Mouse (Mus musculus) cerebellum, adult 18-20 months (tissue): Measurements from ENCODE around the gene Shc2.

Source experiments
- DNase-seq, 2 experiments: peaks; one replicate each; pipeline ENCODE4 v3.0.0; 2021

Gene Shc2

DNA sequence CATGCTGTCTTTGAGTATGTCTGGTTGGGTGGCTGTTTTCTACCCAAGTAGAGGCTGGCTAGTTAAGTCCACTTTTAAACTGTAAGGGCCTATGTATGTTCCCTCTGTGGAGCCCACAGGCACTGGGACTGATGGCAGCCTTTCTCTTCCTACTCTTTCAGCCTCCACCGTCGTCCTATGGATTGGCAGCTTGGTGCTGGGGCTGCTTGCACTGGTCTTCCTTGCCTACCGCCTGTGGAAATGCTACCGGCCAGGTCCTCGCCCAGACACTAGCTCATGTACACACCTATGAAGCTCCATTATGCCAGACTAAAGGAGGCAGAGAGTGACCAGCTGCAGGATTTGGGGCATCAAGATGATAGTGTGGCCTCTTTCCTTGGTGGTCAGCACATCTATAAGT, 30.4 kb upstream of the Shc2 start:
- peak in 1 of 2 experiments; percentile 33 for DNase-seq

DNA sequence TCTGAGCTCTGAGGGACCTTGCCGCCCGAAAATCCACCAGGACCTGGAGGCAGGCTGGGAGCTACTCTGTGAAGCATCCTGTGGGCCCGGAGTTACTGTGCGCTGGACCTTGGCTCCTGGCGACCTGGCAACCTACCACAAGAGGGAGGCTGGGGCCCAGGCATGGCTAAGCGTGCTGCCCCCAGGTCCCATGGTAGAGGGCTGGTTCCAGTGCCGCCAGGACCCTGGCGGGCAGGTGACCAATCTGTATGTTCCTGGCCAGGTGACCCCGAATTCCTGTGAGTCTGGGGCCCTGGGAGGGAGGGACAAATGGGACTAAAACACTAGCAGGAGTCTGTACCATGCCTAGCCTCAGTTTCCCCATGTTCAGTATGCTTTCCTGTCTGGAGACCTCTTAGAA, 28.8 kb upstream of the Shc2 start:
- no peak for DNase-seq

DNA sequence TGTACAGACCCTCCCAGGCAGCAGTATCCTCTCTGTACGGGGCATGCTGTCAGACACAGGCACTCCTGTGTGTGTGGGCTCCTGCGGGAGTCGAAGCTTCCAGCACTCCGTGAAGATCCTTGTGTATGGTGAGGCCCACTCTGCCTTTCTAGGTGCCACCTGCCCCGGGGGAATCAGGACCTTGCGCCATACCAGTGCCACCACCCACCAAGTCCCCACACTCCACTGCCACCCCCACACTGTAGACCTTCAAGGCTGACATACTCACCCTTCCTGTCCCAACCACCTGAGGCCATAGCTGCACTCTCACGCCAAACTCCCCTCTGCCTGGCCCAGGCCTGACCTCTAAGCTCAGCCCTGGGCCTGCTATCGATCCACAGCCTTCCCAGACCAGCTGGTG, 27.3 kb upstream of the Shc2 start:
- DNase-seq: no peak

DNA sequence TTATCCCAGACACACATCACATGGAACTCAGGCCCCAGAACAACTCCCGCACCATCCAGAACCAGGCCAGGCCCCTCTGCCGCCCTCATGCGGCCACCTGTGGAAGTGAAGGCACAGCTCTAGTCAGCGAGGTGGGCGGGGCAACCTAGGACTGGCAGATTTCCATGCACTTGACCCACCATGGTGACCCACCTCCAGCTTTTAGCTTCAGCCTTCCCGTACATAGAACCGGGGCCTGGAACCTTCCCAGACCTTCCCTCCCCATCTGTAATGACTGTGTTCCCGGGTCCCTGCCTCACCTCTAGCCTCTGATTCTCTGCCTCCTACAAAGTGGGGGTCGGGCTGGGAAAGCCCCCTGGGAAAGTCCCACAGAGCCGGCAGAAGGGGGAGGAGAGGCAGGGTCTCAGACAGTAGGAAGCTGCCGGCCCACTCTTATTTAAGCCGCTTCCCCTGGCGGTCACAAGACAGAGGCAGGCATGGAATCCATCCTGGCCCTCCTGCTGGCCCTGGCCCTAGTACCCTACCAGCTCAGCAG, 26.5 kb upstream of the Shc2 start, which contains the start of gene Madcam1:
Gene Madcam1, plus strand, starts transcription at position 429 of the 535 bp plus-strand sequence.
- peak; percentile 70 to 79 for DNase-seq

DNA sequence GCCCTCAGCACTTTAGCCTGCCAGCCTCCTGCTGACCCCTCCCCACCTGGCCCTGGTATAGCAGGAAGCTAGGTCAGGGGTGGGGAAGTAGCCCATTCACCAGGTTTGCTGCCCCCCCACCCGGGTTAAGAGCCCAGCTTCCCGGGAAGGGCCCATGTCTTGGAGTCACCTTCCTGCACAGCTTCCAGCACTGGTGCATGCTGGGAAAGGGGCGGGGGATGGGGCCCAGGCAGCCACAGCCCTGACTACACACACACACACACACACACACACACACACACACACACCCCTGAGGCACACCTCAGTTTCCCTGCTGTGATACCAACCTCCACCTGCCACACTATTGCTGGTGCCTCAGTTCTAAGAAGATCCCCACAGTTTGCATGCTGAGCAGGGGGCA, 24.1 kb upstream of the Shc2 start:
- no peak for DNase-seq

DNA sequence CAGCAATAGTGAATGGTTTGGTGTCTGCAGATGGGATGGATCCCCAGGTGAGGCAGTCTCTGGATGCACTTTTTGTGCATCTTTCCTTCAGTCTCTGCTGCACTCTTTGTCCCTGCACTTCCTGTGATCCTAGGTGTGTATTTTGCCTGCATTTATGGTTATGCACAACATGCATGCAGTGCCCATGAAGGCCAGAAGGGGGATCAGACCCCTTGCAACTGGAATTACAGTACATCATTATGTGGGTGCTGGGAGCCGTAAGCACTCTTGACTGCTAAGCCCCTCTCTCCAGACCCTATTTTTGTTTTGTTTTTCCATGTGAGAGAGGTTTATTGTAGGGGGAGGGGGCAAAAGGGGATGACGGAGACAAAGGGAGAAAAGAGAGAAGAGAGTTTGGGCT, 22.6 kb upstream of the Shc2 start:
- DNase-seq: no peak

DNA sequence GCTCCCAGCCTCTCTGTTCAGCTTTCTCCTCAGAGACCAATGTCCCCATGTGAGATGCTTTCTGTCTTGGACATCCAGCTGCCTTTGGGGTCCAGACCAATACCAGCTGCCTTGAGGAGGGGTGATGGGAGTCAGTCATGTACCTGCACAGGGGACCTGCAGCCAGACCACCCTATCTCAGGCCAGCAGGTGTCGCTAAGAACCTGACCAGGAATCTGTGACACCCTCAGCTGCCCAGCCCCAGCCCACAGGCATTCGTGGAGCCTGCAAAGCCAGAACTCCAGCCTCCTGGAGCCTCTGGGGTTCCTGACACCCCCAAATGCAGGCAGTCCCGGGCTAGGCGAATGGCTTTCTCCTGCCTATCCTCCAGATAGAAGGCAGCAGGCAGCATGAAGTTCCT, 21.1 kb upstream of the Shc2 start:
- no peak for DNase-seq

DNA sequence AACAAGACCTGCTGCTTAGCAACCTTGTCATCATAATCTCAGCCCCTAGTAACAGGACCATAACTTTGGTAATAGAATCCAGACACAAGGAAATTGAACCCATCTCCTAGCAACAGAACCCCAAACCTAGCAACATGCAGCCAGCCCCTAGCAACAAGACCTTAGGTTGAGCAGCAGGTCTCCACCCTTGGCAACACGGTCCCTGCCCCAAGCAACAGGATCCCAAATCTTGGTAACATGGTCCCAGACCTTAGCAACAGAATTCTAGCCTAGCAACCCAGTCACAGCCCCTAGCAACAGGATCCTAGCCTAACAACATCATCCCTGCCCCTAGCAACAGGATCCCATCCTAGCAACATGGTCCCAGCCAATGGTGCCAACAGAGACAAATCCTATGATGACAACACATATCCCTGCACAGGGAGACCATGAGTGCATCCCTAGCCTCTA, 17.3 kb upstream of the Shc2 start:
- no peak for DNase-seq

DNA sequence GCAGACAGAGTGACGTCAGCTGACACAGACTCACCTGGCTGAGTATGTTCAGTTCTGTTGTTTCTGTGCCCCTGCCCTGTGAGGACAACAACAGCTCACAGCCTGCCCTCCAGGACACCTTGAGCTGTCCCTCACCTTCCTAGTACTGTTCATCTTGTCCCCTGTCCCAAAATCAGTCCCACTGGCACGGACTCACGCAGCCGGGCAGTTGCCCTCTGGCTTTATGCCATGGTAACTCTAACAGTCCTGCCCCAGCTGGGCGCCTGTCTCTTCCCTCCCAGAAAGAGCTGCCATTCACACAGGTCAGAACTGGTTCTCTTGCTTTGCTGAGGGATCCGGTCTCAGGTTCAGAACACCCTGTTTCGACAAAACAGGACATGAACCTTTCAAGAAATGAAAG, 15.1 kb upstream of the Shc2 start:
- DNase-seq: no peak

DNA sequence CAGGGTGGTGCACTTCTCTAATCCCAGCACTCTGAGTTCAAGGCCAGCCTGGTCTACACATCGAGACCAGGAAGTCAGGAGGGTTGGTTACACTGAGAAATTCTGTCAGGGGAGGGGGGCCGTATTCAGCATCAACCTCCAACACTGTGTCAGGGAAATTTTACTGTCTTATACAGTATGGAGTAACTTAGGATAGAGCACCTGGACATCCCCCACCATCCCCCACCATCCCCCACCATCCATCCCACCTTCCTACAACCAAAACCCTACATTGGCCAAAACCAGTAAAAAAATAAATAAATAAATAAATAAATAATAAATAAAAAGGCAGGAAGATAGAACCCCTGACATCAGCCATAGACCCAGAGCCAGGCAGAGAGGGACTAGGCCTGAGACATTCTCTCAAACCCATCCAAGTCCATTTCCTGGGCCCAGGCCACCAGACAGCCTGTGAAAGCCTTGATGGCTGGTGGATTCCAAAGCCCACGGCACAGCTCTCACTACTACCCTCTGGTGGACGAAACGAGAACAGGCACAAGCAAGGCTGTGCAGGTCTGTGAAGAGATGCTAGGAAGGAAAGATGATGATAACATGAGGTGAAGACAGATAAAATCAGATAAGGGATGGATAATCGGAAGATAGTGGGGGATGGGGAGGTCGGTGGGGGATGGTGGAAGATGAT, 11.5 kb upstream of the Shc2 start:
- DNase-seq: peak; percentile 83 to 84

DNA sequence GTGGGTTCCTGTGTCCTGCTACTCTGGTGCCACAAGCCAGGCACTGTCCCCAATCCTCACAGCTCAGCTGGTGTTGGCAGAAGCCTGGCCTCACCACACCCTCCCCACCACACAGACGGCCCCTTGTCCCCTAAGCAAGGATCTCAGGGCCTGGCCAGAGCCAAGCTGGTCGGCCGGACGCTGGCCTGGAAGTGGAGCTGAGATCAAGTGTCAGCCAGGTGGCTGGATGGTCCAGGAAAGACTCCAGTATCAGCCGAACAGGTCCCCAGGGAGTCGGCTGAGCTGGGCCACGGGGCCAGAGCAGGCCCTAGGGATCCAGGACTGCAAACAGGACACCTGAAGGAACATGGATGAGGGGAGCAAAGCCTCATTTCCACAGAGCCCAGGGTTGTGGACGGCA, 8.0 kb upstream of the Shc2 start, which contains the start of gene Odf3l2:
Gene Odf3l2, minus strand, starts transcription at position 28 of the 400 bp plus-strand sequence.
- DNase-seq: no peak

DNA sequence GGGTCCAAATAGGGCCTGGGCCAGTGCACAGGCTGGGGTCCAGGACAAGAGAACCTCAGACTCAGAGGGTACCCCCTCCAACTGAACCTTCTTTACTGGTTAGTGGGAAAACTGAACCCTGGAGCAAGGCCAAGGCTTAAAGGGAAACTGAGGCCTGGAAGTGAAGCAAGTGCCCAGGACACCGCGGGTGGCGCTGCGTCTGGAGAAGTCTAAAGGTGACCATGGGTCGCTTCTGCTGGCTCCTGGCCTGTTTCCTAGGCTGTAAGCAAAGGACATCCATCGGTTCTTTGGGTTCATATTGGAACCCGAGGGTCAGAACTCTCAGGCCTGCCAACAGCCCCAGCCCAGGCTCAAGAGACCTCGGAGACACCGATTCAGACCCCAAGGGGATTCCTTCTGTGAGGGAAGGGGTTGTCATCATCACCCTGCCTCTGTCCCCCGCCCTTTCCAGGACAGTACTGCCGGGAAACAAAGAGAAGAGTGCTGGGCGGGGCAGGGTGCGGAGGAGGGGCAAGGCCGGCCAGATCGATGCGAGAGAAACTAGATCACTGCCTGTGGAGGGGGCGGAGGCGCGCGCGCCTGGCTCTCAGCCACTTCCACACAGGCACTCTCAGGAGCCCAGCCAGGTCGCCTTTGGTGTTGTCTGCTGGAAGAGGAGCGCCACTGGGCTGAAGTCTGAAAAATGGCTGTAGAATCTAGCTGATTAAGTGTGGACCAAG, 927 bp upstream of the Shc2 start:
- peak; percentile 64 to 68 for DNase-seq

DNA sequence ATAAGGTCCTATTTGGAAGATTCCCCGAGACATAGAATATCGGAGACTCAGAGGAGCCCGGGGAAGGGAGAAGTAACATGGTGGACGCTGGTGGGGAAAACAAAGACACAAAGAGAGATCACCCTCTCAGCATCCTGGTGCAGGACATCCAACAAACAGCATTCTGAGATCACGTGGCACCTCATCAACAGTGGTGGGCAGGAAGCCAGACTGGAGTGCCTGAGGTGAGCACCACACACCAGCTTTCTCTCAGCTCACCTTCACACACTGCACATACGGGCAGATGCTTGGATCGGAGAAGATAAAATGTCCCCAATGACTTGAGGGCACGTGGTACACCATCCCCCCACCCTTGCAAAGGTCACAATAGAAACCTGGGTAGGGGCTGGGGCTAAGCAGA, 1.4 kb downstream of the Shc2 start:
- peak; percentile 50 to 57 for DNase-seq

DNA sequence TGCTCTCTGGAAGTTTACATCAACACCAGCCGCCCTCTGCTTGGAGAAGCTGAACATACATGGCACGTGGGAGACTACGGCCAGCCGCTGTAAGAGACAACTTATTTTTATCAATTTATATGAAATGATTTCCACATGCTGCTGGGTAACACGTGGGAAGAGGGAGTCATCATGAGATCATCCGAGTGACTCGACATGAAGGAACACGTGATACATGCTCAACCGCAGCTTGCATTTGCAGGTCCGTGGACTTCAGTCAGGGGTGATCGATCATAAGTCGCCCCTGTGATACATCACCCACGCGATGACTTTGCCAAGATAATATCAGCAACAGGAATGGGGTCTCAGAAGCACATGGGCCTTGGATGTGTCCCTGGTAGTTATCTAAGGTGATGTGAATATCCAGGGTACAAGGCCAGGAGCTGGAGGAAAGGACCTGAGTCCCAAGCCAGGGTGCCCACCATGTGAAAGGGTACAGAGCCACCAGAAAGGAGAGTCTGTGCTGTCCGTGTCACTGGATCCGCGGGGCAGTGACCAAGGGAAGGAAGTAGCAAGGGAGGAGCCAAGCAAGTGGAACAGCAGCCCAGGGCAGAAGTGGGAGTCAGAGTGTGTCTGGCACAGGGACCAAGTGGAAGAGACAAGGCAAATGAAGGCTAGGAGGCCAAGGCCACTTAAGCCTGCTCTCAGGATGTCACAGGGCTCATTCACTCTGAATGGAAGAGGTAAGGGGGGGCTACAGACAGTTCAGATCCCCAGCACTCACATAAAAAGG, 4.5 kb downstream of the Shc2 start:
- DNase-seq: no peak

DNA sequence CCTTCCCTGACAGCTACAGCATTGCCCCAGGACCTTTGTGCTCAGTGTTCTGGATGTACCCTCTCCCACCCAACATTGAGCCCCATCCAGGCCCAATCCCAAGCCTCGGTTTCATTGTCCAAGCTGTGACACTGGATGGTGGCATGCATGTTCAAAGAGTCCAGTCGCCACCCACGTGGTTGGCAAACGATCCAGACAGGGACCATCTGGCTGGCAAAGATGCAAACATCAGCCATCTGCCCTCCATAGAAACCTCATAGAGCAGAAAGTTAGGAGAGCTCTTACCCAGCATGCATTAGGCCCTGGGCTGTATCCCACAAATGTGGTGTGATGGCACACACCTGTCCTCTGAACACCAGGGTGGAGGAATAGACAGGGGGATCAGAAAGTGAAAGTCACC, 6.3 kb downstream of the Shc2 start:
- no peak for DNase-seq

DNA sequence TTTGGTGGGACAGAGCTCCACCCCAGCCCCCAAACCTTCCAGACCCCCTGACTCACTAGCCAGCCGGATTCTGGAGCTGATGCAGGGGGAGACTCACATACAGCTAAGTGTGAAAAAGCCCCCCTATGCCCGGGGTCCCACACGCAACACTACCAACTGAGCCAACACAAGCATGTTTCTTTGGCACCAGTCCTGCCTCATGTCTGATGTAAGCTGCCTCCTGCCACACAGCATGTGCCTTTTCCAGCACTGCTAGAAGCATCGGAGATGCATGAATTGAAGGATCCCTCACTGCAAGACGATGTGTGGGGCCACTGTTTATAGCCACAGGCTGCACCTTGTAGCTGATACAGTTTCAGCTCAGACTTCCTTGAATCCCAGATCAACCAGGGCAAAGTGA, 9.3 kb downstream of the Shc2 start:
- no peak for DNase-seq

DNA sequence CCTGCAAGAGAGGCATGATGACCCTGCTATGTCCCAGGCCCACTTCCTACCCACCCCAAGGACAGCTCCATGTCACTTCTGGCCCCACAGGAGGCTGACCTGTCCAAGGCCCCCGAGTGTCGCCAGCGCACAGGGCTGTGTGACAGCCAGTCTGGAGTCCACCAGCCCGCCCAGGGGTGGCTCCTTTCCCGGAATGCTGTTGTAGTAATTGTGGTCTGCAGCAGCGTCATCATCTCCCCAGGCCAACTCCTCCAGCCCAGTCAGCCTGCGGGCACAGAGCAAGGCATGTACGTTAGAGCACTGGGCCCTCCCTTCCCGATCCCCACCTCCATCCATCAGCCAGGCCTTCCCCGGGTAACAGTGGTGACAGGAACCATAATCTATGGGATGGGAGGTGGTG, 11.6 kb downstream of the Shc2 start:
- DNase-seq: no peak

DNA sequence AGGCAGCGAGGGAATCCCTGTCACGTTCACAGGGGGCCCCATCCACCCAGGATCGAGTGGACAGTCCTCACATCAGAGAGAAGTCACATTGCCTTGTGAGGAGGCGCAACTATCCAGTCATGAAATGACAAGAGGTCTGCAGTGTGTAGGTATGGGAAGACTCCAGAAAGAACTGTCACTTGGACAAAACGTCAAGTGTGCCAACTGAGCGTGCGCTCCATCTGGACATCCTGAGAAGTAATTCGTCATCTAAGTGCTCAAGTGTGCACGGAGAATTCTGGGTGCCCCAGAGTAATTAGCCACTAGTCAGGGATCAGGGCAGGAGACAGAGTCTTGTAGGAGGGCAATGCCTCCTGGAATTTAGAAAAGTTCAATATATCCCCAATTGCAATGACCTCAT, 12.3 kb downstream of the Shc2 start:
- no peak for DNase-seq

DNA sequence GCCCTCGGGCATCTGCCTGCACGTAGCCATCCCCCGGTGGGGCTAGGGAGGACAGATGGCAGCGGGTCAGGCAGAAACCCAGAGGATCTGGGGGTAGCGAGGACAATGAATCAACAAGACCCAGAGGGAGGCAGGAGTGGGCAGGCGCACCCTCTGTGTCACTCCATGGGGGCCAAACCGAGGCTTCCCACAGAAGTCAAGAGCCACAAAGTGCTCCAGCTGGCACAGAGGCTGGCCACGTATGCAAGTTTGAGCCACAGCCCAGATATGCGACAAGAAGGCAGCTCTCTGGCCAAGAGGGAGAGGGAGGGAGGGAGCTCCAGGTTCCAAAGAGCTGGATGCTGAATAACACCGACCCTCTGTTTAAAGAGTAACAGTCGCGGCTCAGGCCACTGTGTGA, 13.8 kb downstream of the Shc2 start:
- peak in 1 of 2 experiments; percentile 21 for DNase-seq

DNA sequence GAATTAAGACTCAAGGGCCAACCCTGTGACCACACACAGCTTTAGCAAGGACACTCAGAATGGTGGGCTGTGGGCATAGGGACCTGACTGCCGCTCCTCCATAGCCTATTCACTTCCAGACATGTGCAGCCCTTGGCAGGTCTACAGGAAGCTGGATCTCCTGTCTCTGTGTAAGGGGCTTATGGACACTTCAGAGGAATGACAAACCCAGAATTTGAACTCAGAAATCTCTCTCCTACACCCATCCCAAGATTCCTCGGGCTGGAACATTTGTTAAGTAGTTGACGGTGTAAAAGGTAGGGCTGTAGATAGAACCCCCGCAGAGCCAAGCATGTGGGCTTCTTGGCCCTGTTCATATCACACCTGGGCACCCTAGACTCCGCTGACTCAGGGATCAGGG, 21.3 kb downstream of the Shc2 start:
- no peak for DNase-seq

DNA sequence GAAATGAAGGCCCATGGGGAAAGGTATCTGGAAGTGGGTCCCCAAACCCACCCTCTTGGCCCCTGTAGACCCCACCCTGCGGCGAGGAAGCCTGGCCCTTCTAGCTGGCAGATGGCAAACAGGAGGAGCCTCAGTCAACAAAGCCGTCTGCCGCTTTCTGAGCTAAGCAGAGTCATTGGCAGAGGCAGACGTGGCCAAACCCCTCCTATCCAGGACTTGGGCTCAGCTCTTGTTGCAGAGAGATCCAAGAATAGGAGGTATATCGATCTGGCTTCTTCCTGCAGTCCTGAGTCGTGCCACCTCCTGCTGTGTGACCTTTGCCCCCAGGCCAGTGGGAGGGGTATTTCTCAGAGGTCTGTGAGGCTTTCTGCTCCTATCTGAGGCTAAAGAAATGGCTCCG, 21.9 kb downstream of the Shc2 start:
- DNase-seq: peak; percentile 47 to 53

DNA sequence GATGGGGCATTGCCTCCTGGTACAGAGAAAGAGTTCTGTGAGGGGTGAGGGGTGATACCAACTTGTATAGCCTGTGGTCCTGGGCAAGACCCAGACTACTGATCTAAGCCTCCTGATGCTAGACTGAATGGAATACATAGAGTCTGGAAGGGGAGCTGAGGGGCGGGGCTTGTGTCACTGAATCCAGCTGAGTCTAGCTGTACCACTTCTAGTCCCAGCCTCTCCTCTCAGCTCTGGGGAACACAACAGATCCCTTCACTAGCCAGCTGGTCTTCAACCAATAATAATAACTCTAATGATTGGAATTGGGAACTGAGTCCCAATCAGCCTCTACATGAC, 23.4 kb downstream of the Shc2 start:
- no peak for DNase-seq

DNA sequence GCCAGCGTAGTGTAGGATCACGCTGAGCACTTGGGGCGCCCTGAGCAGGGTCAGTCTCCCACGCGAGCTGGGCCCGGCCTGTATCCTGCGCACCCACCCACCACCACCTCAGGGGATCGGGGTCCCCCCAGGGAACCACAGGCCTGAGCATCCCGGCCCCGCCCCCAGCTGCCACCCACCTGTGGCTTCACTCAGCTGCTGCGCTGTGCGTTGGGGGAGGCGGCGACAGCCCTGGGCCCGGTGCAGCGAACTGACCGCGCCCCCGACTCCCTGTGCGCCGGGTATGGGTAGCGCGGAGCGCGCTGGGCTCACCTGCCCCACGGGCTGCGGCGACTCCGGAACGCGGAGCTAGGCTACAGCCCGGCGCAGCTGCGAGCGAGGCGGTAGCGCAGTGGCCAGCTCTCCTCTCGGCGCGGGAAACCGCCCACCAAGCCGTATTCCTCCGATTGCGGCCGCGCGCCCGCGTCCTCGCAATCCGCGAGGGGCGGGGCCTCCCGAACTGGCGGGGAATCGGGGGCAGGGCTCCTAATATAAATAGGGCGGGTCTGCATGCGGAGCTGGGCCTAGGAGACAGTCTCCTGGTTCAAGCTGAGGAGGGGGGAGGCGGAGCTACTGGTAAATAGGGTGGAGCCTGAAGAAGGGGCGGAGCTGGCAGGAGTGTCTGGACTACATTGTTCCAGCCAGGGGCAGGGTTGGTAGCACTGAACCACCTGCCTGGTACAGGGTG, 24.0 kb downstream of the Shc2 start, which contains the start of gene C2cd4c:
Gene C2cd4c, minus strand, starts transcription at position 448 of the 727 bp plus-strand sequence.
- peak; percentile 66 to 72 for DNase-seq
